8 mouse cellular contexts compared by ENCODE assay signal in the genomic region with DNA sequence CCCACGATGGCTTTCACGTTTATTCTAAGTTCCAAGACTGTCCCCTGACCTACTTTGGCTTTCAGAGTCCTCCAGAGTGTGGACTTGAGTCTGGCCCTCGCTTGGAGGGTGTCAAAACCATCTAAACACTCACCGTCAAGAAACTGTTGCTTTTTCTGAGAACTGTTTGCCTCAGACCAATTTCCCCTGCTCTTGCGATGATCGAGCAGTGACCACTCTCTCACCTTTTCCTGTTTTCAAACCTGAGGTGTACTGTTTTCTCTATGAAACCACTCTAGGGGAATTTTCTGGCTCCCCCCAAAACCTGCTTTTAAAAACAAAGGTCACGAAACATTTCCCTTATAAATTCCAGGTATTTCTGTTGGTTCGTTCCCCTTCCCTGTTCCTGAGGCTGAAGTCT.
A peak's percentile ranks its signal among the peaks of the same experiment; 100 is the strongest.
DNase-seq lines count a peak whose midpoint lies in the region; ATAC-seq and TF ChIP-seq lines count a peak whose summit lies in the region.
"Had no signal": no experiment of that assay in that cellular context is flagged by ENCODE, and none has a peak within 500 bp of the region (broad histone marks: within the 10 kb centered on the region; RNA-seq: fewer than 3 reads in every experiment).

No protein-coding gene starts in this region.

- no peak overlapping the region for H3K9ac ChIP-seq in kidney, postnatal 0 days (ENCODE audit: low read depth, low read length)
- H3K9ac ChIP-seq in liver, embryonic 12.5 days = no peak overlapping the region

- TF ChIP-seq POLR2A in thymus, adult 2 months (IDR thresholded peaks at IDR 0.05; ENCODE audit: control insufficient read depth, extremely low read depth, insufficient read depth, low read length, poor library complexity) = no peak

- no peaks in the 10 kb centered on the region for H3K4me1 ChIP-seq in kidney, postnatal 0 days (replicated peaks; ENCODE audit: insufficient read depth, low read length)
- H3K4me1 ChIP-seq in liver, embryonic 12.5 days = peaks cover 27% of the 10 kb centered on the region
- H3K4me1 ChIP-seq in thymus, adult 2 months (replicated peaks; ENCODE audit: control insufficient read depth, insufficient read depth, low read length) = no peaks in the 10 kb centered on the region

- H3K36me3 ChIP-seq in kidney, postnatal 0 days (ENCODE audit: insufficient read depth, low read length) = no peaks in the 10 kb centered on the region
- no peaks in the 10 kb centered on the region for H3K36me3 ChIP-seq in liver, embryonic 12.5 days
- H3K36me3 ChIP-seq in thymus, adult 2 months (ENCODE audit: control insufficient read depth, insufficient read depth, low read length) = no peaks in the 10 kb centered on the region

- H3K27me3 ChIP-seq in kidney, postnatal 0 days (ENCODE audit: insufficient read depth, low read length) = no peaks in the 10 kb centered on the region
- H3K27me3 ChIP-seq in liver, embryonic 12.5 days (replicated peaks) = no peaks in the 10 kb centered on the region
- H3K27me3 ChIP-seq in thymus, adult 2 months (ENCODE audit: control insufficient read depth, insufficient read depth, low read length) = no peaks in the 10 kb centered on the region

- H3K27ac ChIP-seq in kidney, postnatal 0 days = no peak overlapping the region
- H3K27ac ChIP-seq in liver, embryonic 12.5 days = no peak overlapping the region
- no peak overlapping the region for H3K27ac ChIP-seq in thymus, adult 2 months (ENCODE audit: control insufficient read depth, insufficient read depth, low read length)

- 57% methylated on average over 8 of the region's 8 CpGs for WGBS in kidney, postnatal 0 days
- 25% methylated on average over 8 of the region's 8 CpGs for WGBS in liver, embryonic 12.5 days (ENCODE audit: insufficient replicate concordance)
- WGBS in thymus, adult 2 months = 50% methylated on average over 8 of the region's 8 CpGs

- H3K4me2 ChIP-seq in kidney, postnatal 0 days (ENCODE audit: low read length) = 0 out of 2 replicates have a peak overlapping the region, but pooled peaks have one; percentile 6
- H3K4me2 ChIP-seq in liver, embryonic 12.5 days = peak overlapping the region; percentile 56

- H3K4me3 ChIP-seq in kidney, postnatal 0 days (replicated peaks; ENCODE audit: low read depth, low read length) = no peak overlapping the region
- H3K4me3 ChIP-seq in liver, embryonic 12.5 days = no peak overlapping the region
- H3K4me3 ChIP-seq in thymus, adult 2 months (ENCODE audit: control insufficient read depth, insufficient read depth, low read length) = no peak overlapping the region

- DNase-seq in kidney, postnatal 0 days (ENCODE audit: low spot score) = no peak
- DNase-seq in kidney, postnatal 25 days = no peak
- peak; percentile 24 for DNase-seq in CD4-positive helper T cell, adult 2 months (ENCODE audit: low read depth, low spot score)
- peak; percentile 17 for DNase-seq in CD4-positive, CD25-positive, alpha-beta regulatory T cell, adult 2 months (ENCODE audit: low read depth, low spot score)
- DNase-seq in frontal cortex, adult 2 months (ENCODE audit: extremely low spot score in 1 of 2, low spot score in 1 of 2) = no peak
- no peak for DNase-seq in thymus, adult 2 months
- DNase-seq: kidney, adult 11 months had no signal

- no peaks in the 10 kb centered on the region for H3K9me3 ChIP-seq in kidney, postnatal 0 days (replicated peaks; ENCODE audit: low read length)
- no peaks in the 10 kb centered on the region for H3K9me3 ChIP-seq in liver, embryonic 12.5 days (replicated peaks)

- no peak for ATAC-seq in kidney, postnatal 0 days (replicated peaks; ENCODE audit: low FRiP score, low read depth)
- ATAC-seq in liver, embryonic 12.5 days = no peak

- no peak for TF ChIP-seq CTCF in kidney, postnatal 0 days (IDR thresholded peaks at IDR 0.05; ENCODE audit: low read depth)
- TF ChIP-seq CTCF in thymus, adult 2 months (IDR thresholded peaks at IDR 0.05; ENCODE audit: borderline replicate concordance, control insufficient read depth, extremely low read depth, insufficient read depth, low read length, poor library complexity) = no peak

Comparison
In these comparisons a context has a peak if more than half of its experiments do, and no peak if none do; other contexts are left out.
1. DNase-seq: peak in CD4-positive helper T cell, adult 2 months (single experiment) and CD4-positive, CD25-positive, alpha-beta regulatory T cell, adult 2 months (single experiment); none in kidney, postnatal 0 days (single experiment), kidney, postnatal 25 days (0 of 2), frontal cortex, adult 2 months (0 of 2) and thymus, adult 2 months (single experiment).